Mouse (Mus musculus) ovary, adult 10 weeks (tissue): ENCODE measurements around the gene Prl4a1. TPM values are rescaled to one million over a fixed set of nuclear protein-coding genes. Genes with fewer than 3 reads are reported as not detected.

ENCODE experiments used
- polyA plus RNA-seq: library from polyadenylated mRNA; stranded (reverse); fragments of 350-450 nt; fragmentation: Illumina TruSeq; extraction: RNeasy Lipid Tissue Mini Kit (QIAGEN cat#74804); gene quantifications from one replicate; pipeline ENCODE4 v1.2.3, GENCODE M21; 2014

The Prl4a1 gene
- not detected for polyA plus RNA-seq

GRCm38 (mm10) chr13:28015912-28016311 is at the start of gene Prl4a1:
Prl4a1 (plus strand) TSS chr13:28016212.

Other genes with a start within 250 kb of the Prl4a1 start
- gene Prl7c1, start 235.4 kb upstream of the Prl4a1 start, polyA plus RNA-seq = not detected
- gene Prl2a1, start 214.6 kb upstream of the Prl4a1 start, polyA plus RNA-seq = not detected
- not detected for gene Prl2c1, start 166.9 kb upstream of the Prl4a1 start, polyA plus RNA-seq
- not detected for gene Prl5a1, start 126.3 kb downstream of the Prl4a1 start, polyA plus RNA-seq
- gene Gm11361, start 241.3 kb downstream of the Prl4a1 start, polyA plus RNA-seq = not detected